In genomic region chr9:94361877-94362697, GRCm38 (mm10) we compare ENCODE assay signal across 12 mouse cellular contexts.
DNase-seq lines count a peak whose midpoint lies in the region; ATAC-seq and TF ChIP-seq lines count a peak whose summit lies in the region.
"Had no signal": no experiment of that assay in that cellular context is flagged by ENCODE, and none has a peak within 500 bp of the region (broad histone marks: within the 10 kb centered on the region; RNA-seq: fewer than 3 reads in every experiment).

No protein-coding gene starts in this region.

- TF ChIP-seq POLR2A in cerebellum, adult 2 months (IDR thresholded peaks at IDR 0.05; ENCODE audit: borderline replicate concordance, insufficient read depth, low read length), result no peak

- no peak overlapping the region for H3K4me3 ChIP-seq in cerebellum, adult 2 months (replicated peaks; ENCODE audit: insufficient read depth, low read depth, low read length)
- H3K4me3 ChIP-seq: embryonic facial prominence, embryonic 15.5 days; midbrain, embryonic 12.5 days had no signal

- peaks cover 5% of the 10 kb centered on the region for H3K4me1 ChIP-seq in cerebellum, adult 2 months (ENCODE audit: control insufficient read depth, insufficient read depth, low read length)
- H3K4me1 ChIP-seq: midbrain, embryonic 12.5 days had no signal

- ATAC-seq in megakaryocyte, adult 5-6 weeks (ENCODE audit: poor library complexity, severe bottlenecking), result 0 out of 2 replicates have a peak, but pooled peaks have one; percentile 29

- no peak for TF ChIP-seq CTCF in cerebellum, adult 2 months (IDR thresholded peaks at IDR 0.05; ENCODE audit: borderline replicate concordance, insufficient read depth, low read depth, low read length)

- peak; percentile 29 for DNase-seq in gastrocnemius, adult 18-20 months (ENCODE audit: low spot score)
- DNase-seq in gastrocnemius, postnatal 4 days (ENCODE audit: low spot score in 2 of 2), result no peak
- DNase-seq in adipocyte (ENCODE audit: low spot score), result peak; percentile 77
- DNase-seq in fibroblast of lung, adult 2 months (ENCODE audit: low read depth), result peak; percentile 57
- DNase-seq in thymus, postnatal 36 days, result no peak
- DNase-seq in cerebellum, adult 2 months, result no peak
- DNase-seq: cerebellum, adult 8-10 months; kidney, adult 9 months; kidney, postnatal 4 days had no signal

- whole genome bisulfite sequencing in cerebellum, adult 2 months, result 72% methylated on average over 7 of the region's 7 CpGs

- H3K27me3 ChIP-seq in cerebellum, adult 2 months (ENCODE audit: control insufficient read depth, insufficient read depth, low read length), result no peaks in the 10 kb centered on the region
- H3K27me3 ChIP-seq: embryonic facial prominence, embryonic 15.5 days; midbrain, embryonic 12.5 days had no signal

- no peak overlapping the region for H3K27ac ChIP-seq in cerebellum, adult 2 months (ENCODE audit: insufficient read depth, low read length)
- H3K27ac ChIP-seq: embryonic facial prominence, embryonic 15.5 days; midbrain, embryonic 12.5 days had no signal

Comparison
In these comparisons a context has a peak if more than half of its experiments do, and no peak if none do; other contexts are left out.
1. DNase-seq: peak in gastrocnemius, adult 18-20 months (single experiment), adipocyte (single experiment) and fibroblast of lung, adult 2 months (single experiment); none in gastrocnemius, postnatal 4 days (0 of 2), thymus, postnatal 36 days (0 of 2) and cerebellum, adult 2 months (0 of 2).